Mouse (Mus musculus): ENCODE results near the gene Hook2.

The Hook2 gene

DNA sequence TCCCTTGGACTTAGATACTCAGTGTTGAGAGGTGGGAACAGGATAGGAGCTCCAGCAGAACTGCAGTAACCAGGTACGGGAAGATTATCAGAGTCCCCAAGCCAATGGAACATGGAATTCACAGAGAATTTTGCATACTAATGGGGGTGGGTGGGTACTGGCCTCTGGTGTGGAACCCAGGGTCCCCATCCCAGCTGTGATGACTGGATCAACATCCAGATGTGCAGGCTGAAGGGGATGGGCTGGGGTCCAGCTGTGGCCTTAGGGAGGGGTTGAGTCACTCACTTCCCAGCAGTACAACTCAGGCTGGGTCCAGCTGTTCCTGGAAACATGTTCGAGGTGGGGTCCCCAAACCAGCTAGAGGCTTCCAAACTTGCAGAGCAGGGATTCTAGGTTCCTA lies 2.5 kb upstream of the Hook2 start:
- no peak for DNase-seq

DNA sequence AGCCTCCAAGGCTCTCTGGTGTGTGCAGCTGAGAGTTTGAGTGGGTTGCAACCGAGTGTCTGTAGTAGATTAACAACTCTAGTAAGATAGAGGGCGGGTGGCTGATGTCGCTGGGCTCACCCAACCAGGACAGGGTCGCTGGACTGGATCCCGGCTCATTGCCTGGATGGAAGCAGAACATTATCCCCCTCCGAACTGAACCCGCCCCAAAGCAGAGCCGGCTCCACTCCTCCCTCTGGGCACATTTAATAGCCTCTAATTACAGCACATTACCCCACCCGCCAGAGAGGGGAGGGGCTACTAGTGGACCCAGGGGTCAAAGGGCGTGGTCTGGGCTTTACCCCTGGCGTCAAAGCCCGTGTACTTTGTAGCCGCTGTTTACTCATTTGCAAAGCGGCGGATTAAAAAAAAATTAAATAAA lies 1.1 kb upstream of the Hook2 start:
- no peak for DNase-seq

DNA sequence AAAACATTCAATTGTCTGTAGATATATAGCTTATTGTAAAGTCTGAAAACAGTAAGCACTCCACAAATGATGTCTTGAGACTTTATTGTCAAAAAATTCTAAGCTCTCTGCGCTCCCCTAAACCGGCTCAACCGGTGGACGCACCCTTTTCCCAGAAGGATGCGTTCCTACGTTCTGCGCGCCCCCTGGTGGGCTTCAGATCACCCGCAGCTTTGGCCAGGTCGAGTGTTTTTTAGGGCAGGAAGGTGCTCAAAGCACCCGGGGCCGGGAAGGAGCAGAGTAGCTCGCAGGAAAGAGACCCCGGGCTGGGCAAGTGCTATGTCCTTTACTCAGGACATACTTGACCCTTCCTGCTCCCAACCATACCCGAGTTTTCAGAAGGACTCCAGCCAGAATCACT lies 593 bp upstream of the Hook2 start:
- peak; percentile 93 for DNase-seq

DNA sequence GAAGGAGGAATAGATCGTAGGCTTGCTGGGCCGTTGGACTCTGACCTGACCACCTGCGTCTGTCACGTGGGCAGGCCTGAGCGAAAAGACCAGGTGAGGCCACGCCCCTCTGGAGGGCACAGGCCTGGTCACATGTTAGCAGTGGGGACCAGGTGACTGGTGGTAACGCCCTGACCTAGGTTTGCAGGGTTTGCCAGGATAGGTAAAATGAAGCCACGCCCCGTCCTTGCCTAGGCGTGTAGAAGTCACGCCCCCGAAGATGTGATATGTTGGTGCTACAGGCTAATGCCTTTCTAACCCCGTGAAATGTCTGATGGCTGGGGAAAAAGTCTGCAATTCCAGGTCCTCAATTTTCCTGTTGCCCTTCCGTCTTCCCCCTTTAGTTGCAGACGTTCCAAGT lies 433 bp downstream of the Hook2 start:
- no peak for DNase-seq

DNA sequence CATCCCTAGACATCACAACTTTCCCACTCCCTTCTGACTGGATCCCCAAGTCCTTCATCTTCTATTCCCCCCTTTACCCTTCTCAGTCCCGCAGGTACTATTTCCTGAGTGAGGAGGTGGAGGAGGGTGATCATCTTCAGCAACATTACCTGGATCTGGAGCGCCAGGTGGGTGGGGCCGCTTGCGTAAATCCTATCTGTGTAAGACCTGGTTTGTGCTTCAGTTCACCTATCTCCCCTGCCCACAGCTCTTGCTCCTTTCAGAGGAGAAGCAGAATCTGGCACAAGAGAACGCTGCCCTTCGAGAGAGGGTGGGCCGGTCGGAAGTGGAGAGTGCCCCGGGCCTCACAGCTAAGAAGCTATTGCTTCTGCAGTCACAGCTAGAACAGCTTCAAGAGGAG lies 4.0 kb downstream of the Hook2 start:
- no peak for DNase-seq

DNA sequence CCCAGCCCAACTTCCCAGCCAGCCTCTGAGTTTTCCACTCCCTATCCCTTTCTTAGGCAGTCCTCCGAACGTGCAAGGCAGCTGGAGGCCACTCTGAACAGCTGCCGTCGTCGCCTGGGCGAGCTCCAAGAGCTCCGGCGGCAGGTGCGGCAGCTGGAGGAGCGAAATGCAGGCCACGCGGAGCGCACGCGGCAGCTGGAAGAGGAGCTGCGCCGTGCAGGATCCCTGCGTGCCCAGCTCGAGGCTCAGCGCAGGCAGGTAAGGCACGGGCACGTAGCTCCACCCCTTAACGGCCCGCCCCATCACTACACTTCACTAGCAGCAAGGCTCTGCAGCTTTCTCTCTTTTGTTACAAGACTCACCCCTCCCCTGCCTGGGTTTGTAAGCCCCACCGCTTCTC lies 5.3 kb downstream of the Hook2 start:
- DNase-seq: no peak

DNA sequence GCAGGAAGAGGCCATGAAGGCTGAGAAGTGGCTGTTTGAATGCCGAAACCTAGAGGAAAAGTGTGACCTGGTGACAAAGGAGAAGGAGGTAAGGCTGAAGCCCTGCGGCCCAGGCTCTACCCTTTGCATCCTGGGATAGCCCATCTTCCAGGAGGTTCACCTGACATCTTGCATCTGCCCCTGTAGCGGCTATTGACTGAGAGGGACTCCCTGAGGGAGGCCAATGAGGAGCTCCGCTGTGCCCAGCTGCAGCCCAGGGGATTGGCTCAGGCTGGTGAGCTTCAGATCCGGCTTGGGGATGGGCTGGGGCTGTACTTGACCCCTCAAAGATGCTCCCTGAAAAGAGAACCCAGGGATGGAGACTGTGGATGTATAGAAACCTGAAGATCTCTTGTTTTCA lies 6.6 kb downstream of the Hook2 start:
- no peak for DNase-seq

DNA sequence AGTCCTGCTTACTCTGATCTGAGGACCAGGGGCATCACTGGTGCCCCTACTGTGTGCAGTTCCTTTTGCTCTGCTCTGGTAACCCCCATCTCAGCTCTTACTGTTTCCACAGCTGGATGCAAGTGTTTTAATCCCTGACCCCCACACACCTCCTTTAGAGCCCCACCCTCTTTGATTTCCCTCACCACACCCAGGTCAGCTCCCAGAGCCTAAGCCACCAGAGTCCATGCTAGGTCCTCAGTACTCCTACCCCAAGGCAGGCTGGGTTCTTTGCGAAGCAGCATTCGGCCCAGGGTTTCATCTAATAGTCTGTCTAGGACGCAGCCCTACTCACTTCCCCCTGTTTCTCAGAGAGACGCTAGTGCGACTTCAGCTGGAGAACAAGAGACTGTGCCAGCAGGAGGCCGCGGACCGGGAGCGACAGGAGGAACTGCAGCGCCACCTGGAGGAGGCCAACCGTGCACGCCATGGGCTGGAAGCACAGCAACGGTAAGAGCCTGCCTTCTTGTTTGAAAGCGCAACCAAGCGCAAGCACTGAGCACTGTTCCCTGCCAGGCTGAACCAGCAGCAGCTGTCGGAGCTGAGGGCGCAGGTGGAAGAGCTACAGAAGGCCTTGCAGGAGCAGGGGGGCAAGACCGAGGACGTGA lies 7.4 kb downstream of the Hook2 start:
- DNase-seq: peak; percentile 95

DNA sequence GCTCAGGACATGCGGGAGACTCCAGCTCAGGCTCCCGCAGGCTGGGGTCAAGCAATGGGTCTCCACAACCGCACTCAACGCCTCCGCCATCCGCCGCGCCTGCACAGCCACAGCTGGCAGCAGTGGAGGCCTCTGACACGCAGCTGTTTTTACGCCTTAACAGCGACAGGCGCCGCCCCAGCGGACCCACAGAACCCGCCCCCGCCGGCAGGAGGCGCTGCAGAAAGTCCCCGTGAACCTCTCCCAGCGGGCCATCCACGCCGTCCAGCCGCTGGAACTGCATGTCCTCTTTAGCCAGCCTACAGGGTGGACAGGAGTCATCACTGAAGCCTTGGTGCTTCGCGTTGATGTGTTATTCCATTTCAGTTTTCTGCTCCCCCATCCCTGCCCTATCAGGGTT lies 17.3 kb downstream of the Hook2 start:
- DNase-seq: peak; percentile 47

DNA sequence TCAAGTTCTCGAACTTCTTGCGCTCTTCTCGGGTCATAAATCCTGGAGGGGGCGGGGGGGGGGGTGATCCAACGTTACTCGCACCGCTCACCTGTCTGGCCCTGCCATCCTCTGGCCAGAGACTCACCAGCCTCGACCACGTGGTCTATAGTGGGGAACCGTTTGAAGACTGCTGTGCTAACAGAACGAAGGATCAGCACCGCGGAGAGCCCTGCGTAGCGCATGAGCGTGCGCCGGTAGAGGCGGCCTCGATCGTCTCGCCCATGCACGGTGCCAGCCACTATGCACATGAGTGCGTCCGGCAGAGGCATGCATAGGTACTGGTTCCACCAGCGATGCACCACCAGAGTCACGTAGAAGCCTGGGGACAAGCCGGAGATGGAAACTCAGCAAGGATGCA lies 20.8 kb downstream of the Hook2 start:
- no peak for DNase-seq

DNA sequence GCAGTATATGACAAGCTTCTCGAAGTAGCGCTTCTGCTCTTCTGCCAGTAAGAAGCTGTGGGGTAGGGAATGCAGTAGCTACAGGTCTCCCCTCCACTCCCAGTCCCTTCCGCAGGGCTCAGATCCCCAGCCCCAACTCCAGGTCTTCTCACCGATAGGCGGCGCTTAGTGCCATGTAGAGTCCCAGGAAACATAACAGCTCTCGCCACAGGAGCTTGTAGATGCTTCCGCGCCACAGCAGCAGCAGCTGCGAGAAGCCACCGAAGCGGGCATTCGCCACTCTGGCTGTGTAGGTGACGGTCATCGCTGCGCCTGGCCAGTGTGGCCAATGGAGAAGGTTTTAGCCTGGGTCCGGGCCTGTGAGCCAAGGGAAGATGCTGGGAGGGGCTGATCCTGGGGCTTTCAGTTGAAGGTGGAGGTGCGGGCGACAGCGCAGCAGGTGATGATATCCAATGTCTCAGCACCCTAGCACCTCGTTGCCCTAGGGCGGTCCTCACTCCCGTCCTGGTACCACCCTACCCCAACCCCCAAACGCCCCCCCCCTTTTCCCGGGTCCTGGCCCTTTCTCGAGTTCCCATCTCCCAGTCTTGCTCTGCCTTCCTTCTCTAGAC lies 22.9 kb downstream of the Hook2 start:
- DNase-seq: peak; percentile 87

DNA sequence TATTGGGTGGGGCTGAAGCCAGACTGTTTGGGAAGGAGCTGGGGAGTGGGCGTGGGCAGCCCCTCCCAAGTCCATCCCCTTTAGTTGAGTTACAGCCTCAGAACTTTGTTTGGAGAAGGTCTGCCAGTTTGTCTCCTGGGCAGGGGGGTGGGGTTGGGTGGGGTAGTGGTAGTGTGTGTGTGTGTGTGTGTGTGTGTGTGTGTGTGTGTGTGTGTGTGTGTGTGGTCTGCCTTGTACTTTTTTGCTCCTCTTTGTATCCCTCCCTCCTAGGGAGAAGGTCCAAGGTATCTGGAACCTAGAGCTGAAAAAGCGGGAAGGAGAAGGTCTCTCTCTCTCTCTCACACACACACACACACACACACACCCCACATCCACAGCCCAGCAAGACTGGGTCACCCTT lies 24.0 kb downstream of the Hook2 start, which contains the start of gene Best2:
TSS of gene Best2 (minus strand) at position 101 of the 400 bp plus-strand sequence.
- DNase-seq: no peak

DNA sequence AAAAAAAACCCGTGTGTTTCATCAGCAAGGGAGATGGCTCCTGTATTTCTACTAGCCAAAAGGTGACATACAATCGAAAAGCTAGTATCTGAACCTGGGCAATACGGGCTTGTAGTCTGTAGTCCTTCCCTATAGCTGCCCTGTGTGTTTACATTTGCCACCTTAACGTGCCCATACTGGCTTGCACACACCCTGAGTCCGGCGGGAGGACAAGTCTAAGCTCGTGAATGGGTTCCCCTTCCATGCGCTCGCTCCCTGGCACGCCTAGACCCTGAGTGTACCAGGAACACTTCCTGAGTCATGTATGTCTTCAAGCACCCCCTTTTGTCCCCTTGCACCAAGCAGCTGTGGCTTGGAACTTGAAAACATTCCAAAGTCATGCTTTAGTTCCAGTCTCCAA lies 26.3 kb downstream of the Hook2 start:
- no peak for DNase-seq

DNA sequence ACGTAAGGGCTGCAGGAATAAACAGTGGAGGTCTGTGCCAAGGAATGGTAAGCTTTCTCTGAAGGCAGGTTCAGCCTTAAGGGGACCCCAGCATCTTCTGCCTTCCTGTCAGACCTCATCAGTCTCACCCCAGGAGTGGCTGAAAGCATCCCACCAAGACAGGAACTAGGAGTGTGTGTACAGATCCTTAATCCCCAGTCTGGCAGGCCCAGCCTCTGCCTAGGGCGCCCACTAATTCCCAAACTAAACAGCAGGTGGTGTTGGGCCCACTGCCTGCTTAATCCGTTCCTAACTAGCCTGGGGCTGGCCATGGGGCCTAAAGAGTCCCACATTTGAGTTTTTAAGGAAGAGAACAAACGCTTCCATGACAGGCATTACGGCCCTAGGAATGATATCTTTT lies 26.8 kb downstream of the Hook2 start:
- no peak for DNase-seq

DNA sequence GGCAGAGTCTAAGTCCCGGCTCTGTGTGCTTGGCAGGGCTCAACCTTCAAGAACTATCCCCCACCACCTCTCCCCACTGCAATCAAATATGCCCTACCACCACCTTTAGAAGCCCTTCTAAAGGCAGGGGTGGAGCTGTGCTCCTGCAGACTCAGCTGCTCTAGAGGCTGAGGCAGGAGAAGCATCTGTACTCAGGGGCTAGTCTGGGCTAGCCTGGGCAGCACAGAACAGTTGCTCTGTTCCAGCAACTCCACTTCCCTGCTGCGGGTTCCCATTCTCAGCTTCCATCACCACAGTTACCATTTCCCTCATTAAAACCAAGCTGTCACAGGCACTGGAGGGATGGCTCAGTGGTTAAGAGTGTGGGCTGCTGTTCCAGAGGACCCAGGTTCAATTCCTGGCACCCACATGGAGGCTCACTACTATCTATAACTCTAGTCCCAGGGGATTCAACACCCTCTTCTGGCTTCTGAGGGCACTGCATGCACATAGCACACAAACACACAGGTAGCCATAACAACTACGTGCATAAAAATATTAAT lies 31.2 kb downstream of the Hook2 start:
- no peak for DNase-seq

DNA sequence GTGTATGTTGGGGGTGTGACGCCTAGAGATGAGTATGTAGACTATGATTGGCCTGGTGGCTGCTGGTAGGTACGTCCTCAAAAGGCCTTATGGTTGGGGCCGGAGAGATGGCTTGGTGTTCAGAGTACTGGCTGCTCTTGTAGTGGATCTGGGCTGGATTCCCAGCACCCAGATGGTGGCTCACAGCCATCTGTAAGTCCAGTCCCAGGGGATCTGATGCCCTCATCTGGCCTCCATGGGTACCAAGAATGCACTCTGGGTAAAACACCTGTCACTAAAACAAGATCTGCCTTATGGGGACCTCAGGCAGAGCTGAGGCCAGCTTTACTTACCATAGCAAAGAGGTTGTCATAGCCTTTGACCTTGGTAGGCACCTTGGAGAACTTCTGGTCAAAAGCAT lies 33.4 kb downstream of the Hook2 start:
- DNase-seq: no peak

DNA sequence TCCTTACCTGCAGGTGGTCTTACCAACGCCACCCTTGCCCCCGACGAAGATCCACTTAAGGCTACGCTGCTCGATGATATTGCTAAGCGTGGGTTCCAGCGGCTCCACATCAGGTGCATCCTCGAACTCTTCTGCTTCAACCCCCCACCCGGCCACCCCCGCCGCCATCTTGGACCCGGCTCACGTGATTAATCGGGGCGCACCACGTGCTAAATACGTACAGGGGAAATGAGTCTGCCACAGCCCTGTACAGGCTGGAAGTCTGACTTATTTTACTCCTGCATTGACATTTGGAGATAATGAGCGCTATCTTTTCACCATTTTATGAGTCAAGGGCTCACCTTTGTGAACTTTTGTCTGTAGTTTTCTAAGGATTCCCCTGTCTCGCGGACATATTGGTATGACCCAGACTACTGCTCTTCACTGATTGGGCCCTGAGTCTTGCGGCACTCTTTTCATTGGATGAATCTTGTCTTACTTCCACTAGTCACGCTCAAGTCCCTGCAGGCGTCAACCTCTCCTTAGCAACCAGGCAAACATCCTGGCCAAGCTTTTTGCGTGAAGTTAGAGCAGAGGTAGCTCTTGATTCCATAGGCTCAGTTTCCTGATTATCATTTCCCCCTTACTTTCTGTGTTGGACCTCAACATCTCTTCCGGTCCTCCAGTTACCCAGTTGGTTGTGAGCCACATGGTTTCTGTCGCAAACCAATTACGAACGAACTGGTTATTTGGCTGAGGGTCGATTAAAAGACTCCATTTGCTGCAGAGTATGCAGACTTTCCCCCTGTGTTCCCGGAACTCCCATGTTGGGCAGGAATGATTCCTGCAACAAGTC lies 34.9 kb downstream of the Hook2 start, which contains the start of gene Asna1:
TSS of gene Asna1 (minus strand) at position 184 of the 835 bp plus-strand sequence.
- DNase-seq: peak; percentile 84

DNA sequence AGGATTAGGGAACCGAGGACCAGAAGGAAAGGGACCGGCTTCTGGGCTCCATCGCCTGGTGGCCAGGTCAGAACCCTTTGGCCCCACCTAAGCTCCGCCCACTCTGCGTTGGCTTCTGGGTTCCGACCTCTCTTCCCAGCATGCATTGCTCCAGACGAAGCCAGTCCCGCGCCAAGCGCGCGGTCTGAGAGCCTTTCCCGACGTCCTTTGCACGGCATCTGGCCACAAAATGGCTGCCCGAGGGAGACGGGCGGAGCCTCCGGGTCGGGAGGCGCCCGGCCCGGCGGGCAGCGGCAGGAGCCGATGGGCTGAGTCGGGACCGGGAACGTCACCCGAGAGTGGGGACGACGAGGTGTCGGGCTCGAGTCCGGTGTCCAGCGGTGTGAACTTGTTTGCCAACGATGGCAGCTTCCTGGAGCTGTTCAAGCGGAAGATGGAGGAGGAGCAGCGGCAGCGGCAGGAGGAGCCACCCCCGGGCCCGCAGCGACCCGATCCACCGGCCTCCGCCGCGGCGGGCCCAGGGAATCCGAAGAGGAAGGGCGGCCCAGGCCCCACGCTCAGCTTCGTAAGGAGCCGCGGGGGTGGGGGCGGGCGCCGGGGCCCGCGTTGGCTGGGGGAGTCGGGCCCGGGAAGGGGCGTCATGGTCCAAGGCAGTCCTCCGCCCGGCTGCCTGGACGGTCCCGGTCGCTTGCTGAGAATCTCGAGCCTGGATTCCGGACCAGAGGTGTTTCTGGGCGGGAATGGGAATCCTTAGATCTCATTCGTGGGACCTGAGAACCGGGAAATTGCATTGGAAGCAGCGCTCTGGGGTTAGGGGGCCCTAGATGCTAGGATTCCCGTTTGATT lies 36.5 kb downstream of the Hook2 start, which contains the start of gene Trir:
TSS of gene Trir (plus strand) at position 154 of the 846 bp plus-strand sequence.
- peak; percentile 94 for DNase-seq

DNA sequence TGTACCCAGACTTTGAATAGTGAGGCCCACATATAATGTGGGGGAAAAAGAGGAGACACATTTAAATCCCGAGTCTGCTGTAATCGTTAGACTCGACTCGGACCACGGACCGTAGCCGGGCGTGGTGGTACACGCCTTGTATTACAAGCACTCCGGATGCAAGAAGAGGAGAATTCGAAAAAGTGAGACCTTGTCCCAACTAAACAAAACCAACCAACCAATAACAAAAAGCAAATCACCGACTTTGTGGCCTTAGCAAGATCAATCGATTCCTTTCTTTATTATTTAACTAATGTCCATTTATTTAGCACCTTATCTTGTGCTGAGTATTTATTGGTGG lies 37.1 kb downstream of the Hook2 start:
- no peak for DNase-seq

DNA sequence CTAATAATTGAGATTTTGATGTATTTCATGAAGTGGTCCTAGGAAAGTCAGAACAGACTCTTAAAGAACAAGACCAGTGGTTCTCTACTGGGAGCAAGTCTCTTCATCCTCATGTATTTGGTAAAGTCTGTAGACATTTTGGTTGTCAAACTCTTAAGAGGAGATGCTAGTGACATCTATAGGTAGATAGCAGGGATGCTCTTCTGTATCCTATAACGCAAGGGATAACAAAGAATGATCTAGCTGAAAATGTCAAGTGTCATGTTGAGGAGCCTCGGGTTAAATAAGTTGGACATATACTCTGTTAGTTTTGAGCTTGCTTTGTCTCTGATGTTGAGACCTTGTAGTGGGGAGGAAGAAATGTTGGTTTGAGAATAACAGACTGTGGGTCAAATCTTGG lies 37.5 kb downstream of the Hook2 start:
- DNase-seq: no peak

DNA sequence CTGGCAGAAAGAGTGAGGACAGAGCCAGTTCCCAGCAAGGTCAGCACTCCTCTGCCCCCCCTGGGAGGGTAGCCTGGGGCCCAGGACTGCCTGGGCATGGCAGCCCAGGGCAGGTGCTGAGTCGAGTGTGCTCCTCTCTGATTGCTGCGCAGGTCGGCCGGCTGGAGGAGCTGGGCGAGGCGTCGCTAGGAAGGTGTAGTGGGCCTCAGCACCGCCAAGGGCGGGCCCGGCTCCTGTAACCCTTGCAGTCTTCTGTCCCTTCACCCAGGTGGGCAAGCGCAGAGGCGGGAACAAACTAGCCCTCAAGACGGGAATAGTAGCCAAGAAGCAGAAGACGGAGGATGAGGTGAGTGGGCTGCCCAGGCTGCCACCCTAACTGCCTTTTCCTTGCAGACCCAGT lies 38.9 kb downstream of the Hook2 start:
- DNase-seq: no peak

DNA sequence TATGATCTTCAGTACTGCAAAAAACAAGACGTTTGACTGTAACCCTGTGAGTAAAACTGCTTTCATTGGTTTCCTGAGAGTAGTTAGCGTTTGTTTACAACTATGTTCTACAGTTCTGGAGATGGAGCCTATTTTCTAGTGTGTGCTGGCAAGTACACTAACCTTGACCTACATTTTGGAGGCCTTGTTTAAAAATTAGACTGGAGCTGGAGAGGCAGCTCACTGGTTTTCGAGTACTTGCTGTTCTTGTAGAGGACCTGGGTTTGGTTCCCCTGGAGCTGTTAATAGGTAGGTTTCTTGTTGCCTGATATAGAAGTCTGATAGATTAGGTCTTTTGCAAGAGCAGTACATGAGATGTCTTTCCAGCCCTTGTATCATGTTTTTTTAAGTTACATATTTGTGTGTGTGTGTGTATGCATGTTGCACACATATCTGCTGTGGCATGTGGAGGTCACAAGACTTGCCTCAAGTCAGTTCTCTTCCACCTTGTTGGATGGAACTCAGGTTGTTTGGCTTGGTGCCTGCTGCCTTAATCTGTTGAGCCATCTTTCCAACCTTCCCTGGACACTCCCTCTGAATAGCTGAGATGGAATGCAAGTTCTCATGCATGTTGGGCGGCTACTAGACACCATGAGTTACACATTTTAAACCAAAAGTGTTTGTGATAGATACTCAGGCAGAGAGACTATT lies 42.4 kb downstream of the Hook2 start:
- no peak for DNase-seq

All from thymus, postnatal 25 days (tissue).